Mouse (Mus musculus): ENCODE data around the gene Pwwp2a. TPM values are rescaled to one million over a fixed set of nuclear protein-coding genes. Genes with fewer than 3 reads are reported as not detected.

Pwwp2a gene
- 50.9 and 60.7 TPM in 2 replicates for polyA plus RNA-seq (2016; fragmentation: Nextera tagmentation; extraction: Ambion mirVana)

DNA sequence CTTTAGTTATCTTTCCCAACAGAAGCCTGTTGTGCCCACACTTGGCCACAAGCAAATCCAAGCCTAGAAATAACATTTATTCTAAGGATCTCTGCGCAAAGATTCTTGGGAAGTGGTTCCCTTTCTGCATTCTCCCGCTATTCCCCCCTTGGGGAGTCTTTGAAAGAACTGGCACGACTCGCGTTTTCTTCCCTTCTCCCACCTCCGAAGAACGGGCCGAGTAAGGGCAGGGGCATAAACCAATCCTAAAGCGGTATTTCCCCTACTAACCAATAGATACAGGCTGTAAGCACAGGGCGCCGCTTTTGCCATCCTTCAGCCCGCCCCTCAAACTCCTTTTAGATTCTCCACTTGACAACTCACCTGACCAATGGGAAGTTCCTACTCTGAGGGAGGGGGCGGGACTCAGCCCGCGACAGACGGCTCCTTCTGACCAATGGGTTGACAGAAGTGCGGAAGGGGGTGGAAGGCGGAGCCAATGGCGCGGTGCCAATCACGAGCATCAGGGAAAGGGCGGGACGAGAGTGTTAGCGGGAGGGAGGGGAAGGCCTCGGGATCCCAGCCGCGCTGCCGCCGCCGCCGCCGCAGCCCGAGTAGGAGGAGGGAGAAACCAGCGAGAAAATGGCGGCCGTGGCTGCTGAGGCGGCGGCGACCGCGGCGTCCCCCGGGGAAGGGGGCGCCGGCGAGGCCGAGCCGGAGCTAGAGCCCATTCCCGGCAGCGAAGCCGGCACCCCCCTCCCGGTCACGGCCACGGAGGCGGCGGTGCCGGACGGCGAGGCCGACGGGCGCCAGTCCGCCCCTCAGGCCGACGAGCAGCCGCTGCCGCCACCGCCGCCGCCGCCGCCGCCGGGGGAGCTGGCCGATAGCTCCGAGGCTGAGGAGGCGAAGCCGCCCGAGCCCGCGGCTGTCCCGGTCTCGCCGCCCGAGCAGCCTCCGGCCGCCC, at the start of gene Pwwp2a:
Gene Pwwp2a, plus strand, starts transcription at position 527 of the 943 bp plus-strand sequence.
- Histone ChIP-seq H3K27ac (replicated peaks) (peak within 1 kb of the TSS; percentile 97), H3K4me3 (peak within 1 kb of the TSS; percentile 98), H3K36me3 (peaks cover 6% of the 10 kb centered on the region), H3K27me3 (no peaks in the 10 kb centered on the region), H3K9me3 (no peaks in the 10 kb centered on the region), H3K4me2 (replicated peaks) (peak within 1 kb of the TSS; percentile 77), H3K4me1 (peaks cover 22% of the 10 kb centered on the region), H3K9ac (replicated peaks) (peak within 1 kb of the TSS; percentile 98)
- ATAC-seq (ENCODE audit: low FRiP score, low read depth) = peak; percentile 99
- WGBS = under 1% methylated on average over 49 of the region's 87 CpGs

DNA sequence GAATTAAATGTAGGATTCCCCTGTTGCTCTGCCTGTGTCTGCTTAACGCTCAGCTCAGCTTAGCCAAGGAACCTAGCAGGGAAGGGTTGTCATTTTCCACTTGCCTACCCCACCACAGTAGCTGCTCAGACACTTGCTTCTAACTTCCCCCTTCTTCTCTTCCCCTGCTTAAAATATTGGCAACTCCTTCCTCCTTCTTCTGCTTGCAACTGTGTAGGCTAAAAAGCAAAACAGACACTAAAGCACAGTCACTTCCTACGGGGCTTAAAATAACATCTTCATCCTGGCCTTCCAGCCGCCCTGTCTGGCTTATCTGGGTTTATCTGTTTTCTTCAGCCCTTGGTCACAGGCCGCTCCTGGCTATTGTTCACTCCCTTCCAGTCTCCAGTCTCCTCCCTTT, 49.2 kb upstream of the Pwwp2a start:
- Histone ChIP-seq H3K4me1 (peaks cover 5% of the 10 kb centered on the region), H3K4me3 (no peak overlapping the region), H3K27ac (replicated peaks) (no peak overlapping the region), H3K36me3 (no peaks in the 10 kb centered on the region), H3K4me2 (replicated peaks) (no peak overlapping the region), H3K9ac (replicated peaks) (no peak overlapping the region), H3K27me3 (no peaks in the 10 kb centered on the region), H3K9me3 (no peaks in the 10 kb centered on the region)
- 58% methylated on average over 4 of the region's 4 CpGs for WGBS
- ATAC-seq (ENCODE audit: low FRiP score, low read depth) = no peak

DNA sequence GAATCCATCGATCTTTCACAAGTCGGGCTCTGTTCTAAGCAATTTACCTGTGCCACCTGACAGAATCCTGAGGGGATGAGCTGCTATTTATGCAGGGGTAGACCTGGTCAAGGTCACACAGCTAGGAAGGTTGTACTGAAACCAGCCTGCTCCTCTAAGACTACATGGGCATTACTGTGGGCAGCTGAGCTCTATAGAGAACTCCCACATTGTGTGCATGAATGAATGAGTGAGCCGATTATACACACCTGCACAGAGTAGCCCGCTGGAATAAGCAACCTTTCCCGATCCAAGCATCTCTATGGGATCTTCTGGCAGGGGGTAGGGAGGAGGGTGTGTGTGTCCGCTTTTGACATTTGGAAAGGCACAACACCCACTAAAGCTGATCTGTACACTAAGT, 48.6 kb upstream of the Pwwp2a start:
- WGBS = 80% methylated on average over 6 of the region's 6 CpGs
- no peaks in the 10 kb centered on the region for H3K36me3 ChIP-seq
- no peak overlapping the region for H3K4me2 ChIP-seq (replicated peaks)
- peaks cover 5% of the 10 kb centered on the region for H3K4me1 ChIP-seq
- H3K27me3 ChIP-seq = no peaks in the 10 kb centered on the region
- H3K9me3 ChIP-seq = no peaks in the 10 kb centered on the region
- ATAC-seq (ENCODE audit: low FRiP score, low read depth) = no peak
- no peak overlapping the region for H3K27ac ChIP-seq (replicated peaks)
- no peak overlapping the region for H3K4me3 ChIP-seq
- peak overlapping the region; percentile 24 for H3K9ac ChIP-seq (replicated peaks)

DNA sequence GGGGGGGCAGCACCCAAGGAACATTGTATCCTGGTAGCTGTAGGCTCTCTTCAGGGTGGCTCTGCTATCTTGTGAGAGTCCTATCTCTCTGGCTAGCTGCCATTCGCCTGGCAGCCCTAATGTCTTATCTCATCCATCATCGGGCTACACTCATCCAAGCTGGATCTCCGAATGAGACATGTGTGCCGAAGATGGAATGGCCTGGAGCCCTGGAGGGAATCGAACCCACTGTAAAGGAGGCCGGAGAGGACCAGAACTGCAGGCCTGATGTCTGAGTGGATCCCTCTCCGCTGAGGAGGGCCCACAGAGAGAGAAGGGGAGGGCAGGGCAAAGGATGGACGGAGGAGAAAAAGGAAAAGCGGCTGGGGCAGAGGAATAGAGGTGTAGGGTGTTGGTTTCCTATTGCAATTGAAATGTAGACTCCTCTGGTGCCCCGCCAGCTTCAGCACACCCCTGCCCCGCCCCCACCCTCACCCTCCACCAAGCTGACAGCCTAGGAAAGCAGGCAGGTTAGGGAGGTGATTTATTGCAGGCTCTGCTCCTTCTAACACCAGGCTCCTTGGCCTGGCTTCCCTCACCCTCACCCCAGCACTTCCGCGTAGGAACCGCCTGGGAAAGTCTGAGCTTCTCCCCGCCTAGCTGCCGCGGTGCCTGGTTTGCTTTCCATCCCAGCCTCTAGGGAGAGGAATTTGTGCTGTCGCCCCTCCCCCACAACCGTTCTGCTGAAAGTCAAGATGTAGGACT, 48.0 kb upstream of the Pwwp2a start:
- WGBS = 31% methylated on average over 19 of the region's 19 CpGs
- H3K9ac ChIP-seq (replicated peaks) = peak overlapping the region; percentile 24
- H3K9me3 ChIP-seq = no peaks in the 10 kb centered on the region
- H3K4me3 ChIP-seq = no peak overlapping the region
- H3K36me3 ChIP-seq = no peaks in the 10 kb centered on the region
- peak; percentile 60 for ATAC-seq (ENCODE audit: low FRiP score, low read depth)
- H3K27me3 ChIP-seq = no peaks in the 10 kb centered on the region
- H3K27ac ChIP-seq (replicated peaks) = no peak overlapping the region
- H3K4me1 ChIP-seq = peaks cover 5% of the 10 kb centered on the region
- H3K4me2 ChIP-seq (replicated peaks) = peak overlapping the region; percentile 25

DNA sequence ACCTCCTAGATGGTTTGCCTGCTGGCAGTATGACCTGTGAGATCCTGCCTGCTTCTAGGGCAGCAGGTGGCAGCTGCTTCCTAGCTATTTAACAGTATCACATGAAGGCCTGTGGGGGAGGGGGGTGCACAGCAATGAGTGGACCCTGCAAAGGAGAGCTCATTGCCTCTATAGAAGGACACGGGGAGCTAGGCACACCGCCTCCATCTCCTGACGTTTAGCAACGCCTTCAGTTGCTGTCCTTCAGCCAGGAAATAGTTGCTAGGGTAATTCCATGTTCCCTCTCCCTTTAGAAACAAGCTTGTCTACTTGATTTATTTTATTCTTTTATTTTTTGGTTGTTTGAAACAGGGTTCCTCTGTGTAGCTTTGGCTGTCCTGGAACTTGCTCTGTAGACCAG, 45.0 kb upstream of the Pwwp2a start:
- ATAC-seq (ENCODE audit: low FRiP score, low read depth) = no peak
- Histone ChIP-seq H3K4me1 (peaks cover 5% of the 10 kb centered on the region), H3K4me2 (replicated peaks) (no peak overlapping the region), H3K9ac (replicated peaks) (no peak overlapping the region), H3K9me3 (0 out of 2 replicates have a peak, but pooled peaks cover 5% of the 10 kb centered on the region), H3K36me3 (no peaks in the 10 kb centered on the region), H3K4me3 (no peak overlapping the region), H3K27ac (replicated peaks) (no peak overlapping the region), H3K27me3 (no peaks in the 10 kb centered on the region)
- 87% methylated on average over 4 of the region's 4 CpGs for WGBS

DNA sequence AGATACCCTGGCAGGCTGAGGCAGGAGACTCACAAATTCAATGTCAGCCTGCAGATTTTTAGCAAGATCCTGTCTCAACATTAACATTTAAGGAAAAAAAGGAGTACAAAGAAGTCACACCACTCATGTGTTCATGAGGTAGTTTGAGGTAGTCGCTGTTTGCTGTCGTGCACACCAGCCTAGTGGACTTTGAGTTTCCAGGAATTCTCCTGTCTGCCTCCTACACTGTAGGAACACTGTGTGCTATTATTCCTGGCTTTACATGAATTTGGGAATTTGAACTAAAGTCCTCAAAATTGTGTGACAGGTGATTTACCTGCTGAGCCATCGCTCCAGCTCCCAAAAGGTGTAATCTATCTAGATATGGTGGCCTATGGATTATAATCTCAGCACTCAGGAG, 43.3 kb upstream of the Pwwp2a start:
- H3K4me3 ChIP-seq = no peak overlapping the region
- no peak for ATAC-seq (ENCODE audit: low FRiP score, low read depth)
- no peaks in the 10 kb centered on the region for H3K27me3 ChIP-seq
- H3K36me3 ChIP-seq = no peaks in the 10 kb centered on the region
- 93% methylated on average over 3 of the region's 3 CpGs for WGBS
- peaks cover 14% of the 10 kb centered on the region for H3K4me1 ChIP-seq
- H3K27ac ChIP-seq (replicated peaks) = no peak overlapping the region
- no peak overlapping the region for H3K9ac ChIP-seq (replicated peaks)
- H3K9me3 ChIP-seq = 0 out of 2 replicates have a peak, but pooled peaks cover 5% of the 10 kb centered on the region
- H3K4me2 ChIP-seq (replicated peaks) = no peak overlapping the region

DNA sequence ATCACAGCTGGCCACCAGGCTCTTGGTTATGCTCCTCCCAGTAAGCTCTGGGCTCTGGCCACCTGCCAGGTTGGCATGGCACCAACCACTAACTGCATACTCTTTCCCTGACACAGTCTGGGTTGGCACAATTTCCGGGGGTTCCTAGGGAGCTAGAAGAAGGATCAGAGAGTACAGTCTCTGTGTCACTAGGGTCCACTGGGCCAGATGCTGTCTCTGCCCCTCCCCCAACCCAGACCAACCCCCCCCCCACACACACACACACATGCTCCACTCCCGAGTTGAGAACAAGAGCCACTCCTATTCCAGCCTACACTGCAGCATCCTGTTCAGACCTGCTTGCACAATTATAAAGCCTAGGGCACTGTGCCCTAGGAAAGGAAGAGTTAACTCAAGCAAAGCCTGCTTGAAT, 38.6 kb upstream of the Pwwp2a start:
- WGBS = 42% methylated on average over 2 of the region's 2 CpGs
- peak; percentile 86 for ATAC-seq (ENCODE audit: low FRiP score, low read depth)
- H3K4me1 ChIP-seq = peaks cover 18% of the 10 kb centered on the region
- H3K36me3 ChIP-seq = no peaks in the 10 kb centered on the region
- peak overlapping the region; percentile 65; the same call in 1 of the 2 replicates for H3K27ac ChIP-seq (replicated peaks)
- H3K9ac ChIP-seq (replicated peaks) = no peak overlapping the region
- H3K27me3 ChIP-seq = no peaks in the 10 kb centered on the region
- H3K4me2 ChIP-seq (replicated peaks) = no peak overlapping the region; the same call in 1 of the 2 replicates
- H3K9me3 ChIP-seq = 0 out of 2 replicates have a peak, but pooled peaks cover 7% of the 10 kb centered on the region
- no peak overlapping the region for H3K4me3 ChIP-seq

DNA sequence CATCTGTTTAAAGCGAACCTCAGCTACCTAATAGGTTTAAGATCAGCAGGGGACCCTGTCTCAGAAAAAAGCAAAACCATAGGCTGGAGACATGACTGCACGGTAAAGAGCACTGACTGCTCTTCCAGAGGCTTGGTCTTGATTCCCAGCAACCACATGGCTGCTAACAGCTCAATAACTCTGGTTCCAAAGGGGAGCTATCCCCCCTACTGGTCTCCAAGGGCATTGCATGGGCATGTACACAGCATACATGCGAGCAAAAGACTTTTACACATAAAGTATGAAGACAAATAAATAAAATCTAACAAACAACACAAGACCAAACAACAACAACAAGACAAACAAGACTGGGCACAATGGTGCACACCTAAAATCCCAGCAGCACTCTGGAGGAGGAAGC, 36.5 kb upstream of the Pwwp2a start:
- no peaks in the 10 kb centered on the region for H3K27me3 ChIP-seq
- H3K27ac ChIP-seq (replicated peaks) = no peak overlapping the region
- no peak for ATAC-seq (ENCODE audit: low FRiP score, low read depth)
- no peak overlapping the region for H3K4me2 ChIP-seq (replicated peaks)
- 0 out of 2 replicates have a peak, but pooled peaks cover 2% of the 10 kb centered on the region for H3K9me3 ChIP-seq
- peaks cover 18% of the 10 kb centered on the region for H3K4me1 ChIP-seq
- H3K9ac ChIP-seq (replicated peaks) = no peak overlapping the region
- no peak overlapping the region for H3K4me3 ChIP-seq
- WGBS = 83% methylated on average over 3 of the region's 3 CpGs
- H3K36me3 ChIP-seq = no peaks in the 10 kb centered on the region

DNA sequence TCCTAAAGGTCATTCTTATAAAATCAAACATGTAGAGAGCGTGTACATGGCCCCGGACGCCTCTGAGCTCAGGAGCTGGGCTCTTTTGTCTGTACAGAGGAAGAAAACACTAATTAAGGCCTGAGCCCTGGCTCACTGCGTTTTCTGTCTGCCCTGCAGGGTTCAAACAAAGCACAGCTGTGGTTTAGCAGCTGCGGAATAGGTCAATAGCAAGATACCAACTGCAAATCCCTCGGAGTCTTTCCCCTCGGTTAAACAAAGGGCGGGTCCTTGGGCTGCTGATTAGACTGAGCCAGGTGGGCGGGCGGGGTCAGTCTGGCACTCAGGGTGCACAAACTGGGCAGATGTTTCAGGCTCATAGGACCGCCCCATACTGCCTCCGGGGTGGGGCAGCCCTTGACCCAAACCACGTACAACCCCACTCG, 28.7 kb upstream of the Pwwp2a start:
- 22% methylated on average over 14 of the region's 14 CpGs for WGBS
- Histone ChIP-seq H3K9me3 (no peaks in the 10 kb centered on the region), H3K27me3 (no peaks in the 10 kb centered on the region), H3K9ac (replicated peaks) (no peak overlapping the region), H3K4me2 (replicated peaks) (no peak overlapping the region), H3K4me3 (no peak overlapping the region), H3K27ac (replicated peaks) (peak overlapping the region; percentile 27), H3K36me3 (no peaks in the 10 kb centered on the region), H3K4me1 (peaks cover 8% of the 10 kb centered on the region)
- ATAC-seq (ENCODE audit: low FRiP score, low read depth) = peak; percentile 78

DNA sequence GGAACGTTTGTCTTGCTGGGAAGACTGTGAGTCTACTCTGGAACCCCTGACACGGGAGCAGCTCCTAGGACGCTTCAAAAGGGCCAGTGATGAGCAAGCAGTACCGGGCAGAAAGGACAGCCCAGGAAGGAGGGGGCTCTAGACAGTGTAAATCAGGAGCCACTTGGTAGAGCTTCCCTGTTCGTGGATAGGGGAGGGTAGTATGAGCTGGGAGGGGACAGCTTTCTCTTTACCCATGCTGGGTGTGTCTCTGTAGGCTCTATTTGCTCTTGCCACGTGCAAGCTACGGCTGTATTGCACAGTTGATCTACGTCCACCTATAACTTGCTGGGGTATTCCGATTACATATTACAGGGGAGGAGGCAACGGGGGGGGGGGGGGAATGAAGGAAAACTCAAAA, 25.3 kb upstream of the Pwwp2a start:
- Histone ChIP-seq H3K36me3 (no peaks in the 10 kb centered on the region), H3K27me3 (no peaks in the 10 kb centered on the region), H3K4me2 (replicated peaks) (no peak overlapping the region), H3K27ac (replicated peaks) (no peak overlapping the region), H3K9ac (replicated peaks) (no peak overlapping the region), H3K9me3 (no peaks in the 10 kb centered on the region), H3K4me1 (peaks cover 8% of the 10 kb centered on the region), H3K4me3 (no peak overlapping the region)
- 75% methylated on average over 10 of the region's 10 CpGs for WGBS
- no peak for ATAC-seq (ENCODE audit: low FRiP score, low read depth)

DNA sequence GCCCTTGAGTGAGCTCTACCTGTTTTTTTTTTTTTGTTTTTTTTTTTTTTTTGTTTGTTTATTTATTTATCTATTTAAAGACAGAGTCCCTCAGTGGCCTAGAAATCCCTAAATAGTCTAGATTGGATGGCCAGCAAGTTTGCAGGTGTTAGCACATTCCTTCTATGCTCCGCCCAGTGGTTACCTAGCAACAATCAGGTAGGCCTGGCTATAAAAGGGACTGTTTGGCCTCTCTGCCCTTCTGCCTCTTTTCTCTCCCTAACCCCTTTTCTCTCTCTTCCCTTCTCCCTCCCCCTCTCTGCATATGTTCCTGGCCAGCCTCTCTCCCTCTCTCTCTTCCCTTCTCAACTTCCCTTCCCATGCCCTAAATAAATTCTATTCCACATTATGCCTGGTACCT, 23.8 kb upstream of the Pwwp2a start:
- Histone ChIP-seq H3K9me3 (no peaks in the 10 kb centered on the region), H3K4me3 (no peak overlapping the region), H3K36me3 (no peaks in the 10 kb centered on the region), H3K4me1 (peaks cover 6% of the 10 kb centered on the region), H3K27me3 (no peaks in the 10 kb centered on the region), H3K27ac (replicated peaks) (no peak overlapping the region), H3K9ac (replicated peaks) (no peak overlapping the region), H3K4me2 (replicated peaks) (no peak overlapping the region)
- ATAC-seq (ENCODE audit: low FRiP score, low read depth) = no peak
- 90% methylated on average over 1 of the region's 1 CpGs for whole genome bisulfite sequencing
